Mouse (Mus musculus): ENCODE measurements around the gene Bcdin3d. TPM values are rescaled to one million over a fixed set of nuclear protein-coding genes. Genes with fewer than 3 reads are reported as not detected.

Bcdin3d gene
- polyA plus RNA-seq, 1 experiment from 2014 or later, result 2.9 TPM

DNA sequence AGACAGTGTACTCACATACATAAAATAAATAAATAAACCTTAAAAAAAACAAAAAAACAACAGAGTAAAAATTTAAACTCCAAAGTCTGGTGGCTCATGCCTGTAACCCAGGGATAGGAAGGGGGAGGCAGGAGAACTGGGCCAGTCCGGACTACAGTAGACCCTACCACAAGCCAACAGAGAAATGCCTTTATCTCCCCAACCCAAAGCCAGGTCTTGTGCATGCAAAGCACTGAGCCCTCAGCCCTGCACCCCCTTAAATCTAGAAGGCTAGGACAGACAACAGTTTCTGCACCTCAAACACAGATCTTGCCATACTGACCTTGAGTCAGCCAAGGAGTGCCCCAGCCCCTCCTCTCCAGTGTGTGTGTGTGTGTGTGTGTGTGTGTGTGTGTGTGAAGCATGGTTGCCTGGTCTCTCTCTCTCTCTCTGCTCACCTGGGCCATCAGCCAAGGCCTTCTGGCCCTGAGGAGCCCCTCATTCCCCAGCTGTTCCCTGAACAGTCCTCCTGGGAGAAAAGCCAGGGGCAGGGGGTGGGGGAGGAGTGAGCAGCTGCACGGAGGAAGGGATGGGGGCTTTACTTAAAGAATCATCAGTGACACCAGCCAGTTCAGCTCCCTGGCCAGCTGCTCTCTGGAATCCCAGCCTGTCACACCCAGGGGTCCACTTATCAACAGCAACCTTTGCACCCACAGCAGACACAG lies 34.3 kb downstream of the Bcdin3d start:
- no peaks in the 10 kb centered on the region; the same call in 1 of the 2 replicates for H3K79me2 ChIP-seq (ENCODE audit: inconsistent target)
- no peak overlapping the region for H3K27ac ChIP-seq
- no peak overlapping the region for H3K4me3 ChIP-seq (ENCODE audit: inconsistent target)
- WGBS (ENCODE audit: missing documents), result 100% methylated on average over 2 of the region's 2 CpGs
- no peaks in the 10 kb centered on the region for H3K36me3 ChIP-seq (ENCODE audit: inconsistent target)

DNA sequence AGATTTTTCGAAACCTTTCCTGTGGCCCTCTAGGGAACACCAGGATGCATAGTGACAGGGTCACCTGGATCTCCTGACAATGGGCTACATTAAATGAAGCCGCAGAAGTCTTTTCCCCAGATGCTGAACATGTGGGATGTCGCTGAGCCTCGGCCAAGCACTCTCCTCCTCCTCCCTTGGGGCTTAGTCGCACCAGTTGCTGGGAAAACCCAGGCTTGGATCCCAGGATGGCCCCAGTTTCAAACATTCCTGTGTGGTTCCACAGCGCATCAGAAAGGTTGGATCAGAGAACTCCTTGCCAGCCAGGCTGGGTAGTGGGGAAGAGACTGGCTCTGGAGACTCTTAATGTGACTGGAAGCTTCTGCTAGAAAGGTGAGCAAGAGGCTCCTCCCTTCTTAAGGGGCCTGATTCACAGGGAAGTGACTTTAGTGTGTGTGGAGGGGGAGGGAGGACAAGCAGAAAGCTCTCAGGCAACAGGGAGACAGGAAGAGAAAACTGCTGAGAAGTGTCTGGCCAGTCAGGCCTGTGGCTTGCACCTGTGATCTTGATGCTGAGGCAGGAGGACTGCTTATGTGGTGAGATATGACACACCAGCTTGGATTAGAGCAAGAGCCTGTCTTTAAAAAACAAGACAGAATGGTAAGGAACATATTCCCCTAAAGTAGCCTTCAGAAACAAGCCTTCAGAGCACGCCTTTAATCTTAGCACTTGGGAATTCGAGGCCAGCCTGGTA lies 35.4 kb downstream of the Bcdin3d start:
- Histone ChIP-seq H3K4me3 (ENCODE audit: inconsistent target) (no peak overlapping the region), H3K36me3 (ENCODE audit: inconsistent target) (no peaks in the 10 kb centered on the region), H3K27ac (no peak overlapping the region), H3K79me2 (ENCODE audit: inconsistent target) (no peaks in the 10 kb centered on the region; the same call in 1 of the 2 replicates)
- WGBS (ENCODE audit: missing documents), result 92% methylated on average over 8 of the region's 8 CpGs

DNA sequence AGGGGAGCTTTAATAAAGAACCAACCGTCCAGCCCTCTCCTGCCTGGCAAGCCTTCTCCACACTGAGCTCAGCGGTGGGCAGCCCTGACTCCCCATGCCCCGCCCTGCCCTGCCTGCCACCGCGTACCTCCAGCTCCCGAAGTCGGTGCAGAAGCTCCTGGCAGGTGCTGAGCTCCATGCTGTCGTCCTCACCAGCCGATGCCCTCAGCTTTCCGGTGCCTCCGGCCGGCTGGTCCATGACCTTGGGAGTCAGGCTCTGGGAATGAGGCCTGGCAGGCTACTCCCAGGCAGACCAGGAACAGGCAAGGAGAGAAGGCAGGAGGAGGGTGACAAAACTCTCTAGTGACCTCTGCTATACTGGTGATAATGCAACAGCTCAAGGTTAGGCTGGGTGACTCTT lies 40.6 kb downstream of the Bcdin3d start:
- Histone ChIP-seq H3K36me3 (ENCODE audit: inconsistent target) (no peaks in the 10 kb centered on the region), H3K4me3 (ENCODE audit: inconsistent target) (no peak overlapping the region), H3K79me2 (ENCODE audit: inconsistent target) (no peaks in the 10 kb centered on the region), H3K27ac (no peak overlapping the region)
- WGBS (ENCODE audit: missing documents), result 90% methylated on average over 8 of the region's 12 CpGs

DNA sequence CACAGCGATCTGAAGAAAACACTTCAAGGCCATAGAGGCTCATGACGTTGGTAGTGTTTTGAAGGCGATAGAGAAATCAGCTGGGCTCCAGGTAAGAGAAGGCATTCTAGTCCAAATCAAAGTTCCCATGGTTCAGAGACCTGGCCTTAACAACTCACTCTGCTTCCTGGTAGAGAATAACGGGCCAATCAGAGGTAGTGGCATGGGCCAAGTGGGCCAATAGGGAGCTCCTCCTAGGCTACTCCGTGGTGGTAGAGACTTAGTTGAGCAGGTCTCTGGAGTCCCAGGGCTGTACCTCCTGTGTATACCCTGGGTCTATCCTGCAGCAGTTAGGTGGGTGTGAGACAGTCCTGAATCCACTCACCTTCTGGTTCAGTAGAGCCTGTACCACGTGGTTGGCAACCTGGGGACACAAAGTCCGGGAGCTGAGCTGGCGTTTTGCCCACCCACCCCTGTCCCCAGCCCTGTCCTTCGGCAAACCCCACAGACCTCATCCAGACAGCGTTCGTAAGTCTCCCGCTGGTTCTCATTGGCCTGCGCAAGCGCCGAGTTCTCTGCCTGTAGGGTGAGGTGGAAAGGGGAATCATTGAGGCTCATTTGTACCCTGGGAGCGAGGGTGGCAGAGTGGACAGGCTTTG lies 41.3 kb downstream of the Bcdin3d start:
- Histone ChIP-seq H3K36me3 (ENCODE audit: inconsistent target) (no peaks in the 10 kb centered on the region), H3K79me2 (ENCODE audit: inconsistent target) (no peaks in the 10 kb centered on the region), H3K4me3 (ENCODE audit: inconsistent target) (no peak overlapping the region), H3K27ac (no peak overlapping the region)
- 92% methylated on average over 14 of the region's 16 CpGs for WGBS (ENCODE audit: missing documents)

DNA sequence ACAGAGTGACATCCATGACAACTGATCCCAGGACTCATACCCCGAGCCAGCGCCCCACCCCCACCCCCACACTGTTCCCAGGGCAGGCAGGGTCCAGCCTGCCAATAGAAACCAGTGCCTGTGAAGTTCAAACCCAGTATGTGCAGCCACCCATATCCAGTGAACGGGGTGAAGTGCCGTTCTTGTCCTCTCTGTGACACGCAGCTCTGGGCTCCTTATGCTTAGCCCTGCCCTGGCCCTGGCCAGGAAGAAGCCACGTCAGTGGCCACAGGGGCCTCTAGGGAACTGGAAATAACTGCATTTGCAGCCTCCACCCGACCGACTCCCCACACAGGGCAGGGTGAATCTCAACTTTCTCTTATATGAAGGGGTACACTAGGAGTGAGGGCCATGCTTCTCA lies 42.6 kb downstream of the Bcdin3d start:
- Histone ChIP-seq H3K79me2 (ENCODE audit: inconsistent target) (no peaks in the 10 kb centered on the region), H3K36me3 (ENCODE audit: inconsistent target) (no peaks in the 10 kb centered on the region), H3K27ac (no peak overlapping the region), H3K4me3 (ENCODE audit: inconsistent target) (no peak overlapping the region)
- WGBS (ENCODE audit: missing documents), result 86% methylated on average over 8 of the region's 8 CpGs

DNA sequence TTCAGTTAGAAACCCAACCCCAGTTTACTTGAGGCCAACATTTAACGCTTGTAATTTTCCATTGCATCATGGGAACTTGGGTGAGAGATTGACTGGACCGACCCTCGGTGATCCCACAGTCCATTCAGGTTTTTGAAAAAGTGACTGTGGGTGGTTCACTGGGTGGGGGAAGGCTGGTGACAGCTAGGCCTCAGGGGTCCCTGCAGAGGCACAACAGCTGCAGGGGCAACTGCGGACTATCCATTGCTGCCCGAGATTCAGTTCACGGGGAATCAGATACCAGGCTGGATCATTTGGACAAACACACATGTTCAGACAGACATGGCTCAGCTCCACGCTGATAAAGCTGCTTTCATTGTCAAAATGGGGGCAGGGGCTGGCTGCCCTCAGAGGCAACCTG lies 43.0 kb downstream of the Bcdin3d start:
- Histone ChIP-seq H3K36me3 (ENCODE audit: inconsistent target) (no peaks in the 10 kb centered on the region), H3K79me2 (ENCODE audit: inconsistent target) (no peaks in the 10 kb centered on the region), H3K4me3 (ENCODE audit: inconsistent target) (no peak overlapping the region), H3K27ac (no peak overlapping the region)
- over 99% methylated on average over 7 of the region's 7 CpGs for WGBS (ENCODE audit: missing documents)

GRCm38 (mm10) chr15:99431063-99431462 lies 43.5 kb downstream of the Bcdin3d start:
- Histone ChIP-seq H3K79me2 (ENCODE audit: inconsistent target) (no peaks in the 10 kb centered on the region), H3K36me3 (ENCODE audit: inconsistent target) (no peaks in the 10 kb centered on the region), H3K27ac (no peak overlapping the region), H3K4me3 (ENCODE audit: inconsistent target) (no peak overlapping the region)
- 94% methylated on average over 10 of the region's 10 CpGs for WGBS (ENCODE audit: missing documents)

- WGBS (ENCODE audit: missing documents), result 60% methylated on average over 8 of the region's 8 CpGs
- Histone ChIP-seq H3K27ac (no peak overlapping the region), H3K79me2 (ENCODE audit: inconsistent target) (no peaks in the 10 kb centered on the region), H3K4me3 (ENCODE audit: inconsistent target) (no peak overlapping the region), H3K36me3 (ENCODE audit: inconsistent target) (no peaks in the 10 kb centered on the region)
Observed at GRCm38 (mm10) chr15:99430394-99430793, 44.1 kb downstream of the Bcdin3d start.

DNA sequence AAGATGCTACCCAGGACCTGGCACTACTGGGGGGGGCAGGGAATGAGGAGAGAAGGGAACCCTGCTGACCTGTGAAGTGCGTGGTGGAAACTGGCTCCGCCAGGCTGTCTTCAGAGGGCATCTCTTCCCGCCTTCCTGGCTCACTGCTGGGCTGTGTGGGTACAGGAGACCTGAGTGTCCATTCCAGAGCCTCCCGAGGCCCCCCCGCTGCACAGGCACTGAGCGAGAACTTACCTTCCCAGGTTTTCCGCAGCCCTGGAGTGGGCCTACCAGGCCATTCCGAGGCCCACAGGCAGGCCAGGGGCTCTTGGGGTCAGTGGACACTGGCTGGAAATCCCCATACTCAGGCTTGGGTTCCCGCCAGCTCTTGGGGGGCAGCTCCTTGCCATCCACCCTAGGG lies 50.6 kb downstream of the Bcdin3d start:
- Histone ChIP-seq H3K36me3 (ENCODE audit: inconsistent target) (no peaks in the 10 kb centered on the region), H3K4me3 (ENCODE audit: inconsistent target) (no peak overlapping the region), H3K27ac (peak overlapping the region; percentile 46), H3K79me2 (ENCODE audit: inconsistent target) (no peaks in the 10 kb centered on the region)
- 94% methylated on average over 9 of the region's 9 CpGs for WGBS (ENCODE audit: missing documents)

- no peaks in the 10 kb centered on the region for H3K79me2 ChIP-seq (ENCODE audit: inconsistent target)
- no peak overlapping the region for H3K27ac ChIP-seq
- H3K36me3 ChIP-seq (ENCODE audit: inconsistent target), result no peaks in the 10 kb centered on the region
- WGBS (ENCODE audit: missing documents), result 93% methylated on average over 10 of the region's 10 CpGs
- no peak overlapping the region for H3K4me3 ChIP-seq (ENCODE audit: inconsistent target)
Observed at GRCm38 (mm10) chr15:99423131-99423530, 51.4 kb downstream of the Bcdin3d start.

DNA sequence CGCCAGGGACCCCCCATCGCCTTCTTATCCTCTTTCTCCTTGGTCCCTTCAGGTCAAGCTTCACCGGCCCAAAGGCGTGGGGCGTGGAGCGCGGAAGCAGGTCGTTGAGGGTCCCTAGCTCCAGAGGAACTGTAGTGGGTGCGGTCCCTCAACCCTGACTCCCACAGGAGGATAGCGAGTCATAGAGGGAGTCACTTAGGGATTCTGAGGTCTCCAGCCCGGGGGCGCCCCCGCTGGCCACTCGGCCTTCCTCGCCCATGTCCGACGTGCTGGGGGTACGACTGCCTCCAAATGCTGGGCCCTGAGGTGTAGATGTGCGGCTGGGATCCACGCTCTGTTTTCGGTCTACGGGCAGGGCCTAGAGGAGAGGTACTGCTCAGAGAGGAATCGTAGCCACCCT lies 52.0 kb downstream of the Bcdin3d start:
- WGBS (ENCODE audit: missing documents), result 90% methylated on average over 19 of the region's 23 CpGs
- Histone ChIP-seq H3K4me3 (ENCODE audit: inconsistent target) (no peak overlapping the region), H3K27ac (no peak overlapping the region), H3K79me2 (ENCODE audit: inconsistent target) (no peaks in the 10 kb centered on the region), H3K36me3 (ENCODE audit: inconsistent target) (no peaks in the 10 kb centered on the region)

DNA sequence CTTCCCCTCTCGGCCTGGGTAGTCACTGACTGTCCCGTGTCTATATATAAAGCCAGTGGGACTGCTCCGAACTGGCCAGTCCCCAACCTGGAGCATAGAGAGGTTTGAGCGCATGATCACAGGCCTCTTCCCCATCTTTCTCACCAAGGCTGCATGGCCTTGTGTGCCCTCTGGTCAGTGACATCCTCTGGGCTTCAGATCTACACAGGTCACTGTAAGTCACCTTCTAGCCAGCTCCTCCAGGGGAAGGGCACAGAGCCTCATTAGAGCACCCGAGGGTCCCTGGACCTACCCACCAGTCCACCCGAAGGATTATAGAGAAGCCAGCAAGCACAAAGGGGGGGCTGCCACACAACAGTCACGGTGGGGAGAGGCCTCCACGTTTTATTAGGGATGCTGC lies 52.9 kb downstream of the Bcdin3d start:
- Histone ChIP-seq H3K4me3 (ENCODE audit: inconsistent target) (no peak overlapping the region), H3K79me2 (ENCODE audit: inconsistent target) (no peaks in the 10 kb centered on the region), H3K36me3 (ENCODE audit: inconsistent target) (no peaks in the 10 kb centered on the region), H3K27ac (no peak overlapping the region)
- 84% methylated on average over 8 of the region's 8 CpGs for WGBS (ENCODE audit: missing documents)

- WGBS (ENCODE audit: missing documents), result 53% methylated on average over 9 of the region's 9 CpGs
- H3K4me3 ChIP-seq (ENCODE audit: inconsistent target), result no peak overlapping the region
- H3K36me3 ChIP-seq (ENCODE audit: inconsistent target), result no peaks in the 10 kb centered on the region
- H3K27ac ChIP-seq, result no peak overlapping the region
- H3K79me2 ChIP-seq (ENCODE audit: inconsistent target), result no peaks in the 10 kb centered on the region
Observed at GRCm38 (mm10) chr15:99421152-99421551, 53.4 kb downstream of the Bcdin3d start.

- no peaks in the 10 kb centered on the region for H3K79me2 ChIP-seq (ENCODE audit: inconsistent target)
- WGBS (ENCODE audit: missing documents), result 21% methylated on average over 11 of the region's 12 CpGs
- no peak overlapping the region for H3K4me3 ChIP-seq (ENCODE audit: inconsistent target)
- H3K36me3 ChIP-seq (ENCODE audit: inconsistent target), result no peaks in the 10 kb centered on the region
- no peak overlapping the region for H3K27ac ChIP-seq
Observed at GRCm38 (mm10) chr15:99420521-99421014, 54.0 kb downstream of the Bcdin3d start.

DNA sequence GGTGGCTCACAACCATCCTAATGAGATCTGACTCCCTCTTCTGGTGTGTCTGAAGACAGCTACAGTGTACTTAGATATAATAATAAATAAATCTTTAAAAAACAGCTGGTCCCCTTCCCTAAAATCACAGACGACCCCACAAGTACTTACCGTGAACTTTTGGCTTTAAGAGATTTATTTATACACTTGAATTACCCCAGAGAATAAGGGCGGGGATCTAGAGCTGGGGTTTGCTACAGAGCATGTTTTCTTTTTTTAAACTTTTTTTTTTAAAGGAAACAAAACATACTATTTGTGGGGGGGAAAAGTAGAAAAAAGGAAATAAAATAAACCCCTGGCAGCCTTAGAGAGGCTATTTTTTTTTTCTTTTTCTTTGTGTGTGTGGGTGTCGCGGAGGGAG lies 54.4 kb downstream of the Bcdin3d start:
- no peak overlapping the region for H3K4me3 ChIP-seq (ENCODE audit: inconsistent target)
- no peak overlapping the region for H3K27ac ChIP-seq
- H3K79me2 ChIP-seq (ENCODE audit: inconsistent target), result no peaks in the 10 kb centered on the region
- 38% methylated on average over 3 of the region's 5 CpGs for WGBS (ENCODE audit: missing documents)
- H3K36me3 ChIP-seq (ENCODE audit: inconsistent target), result no peaks in the 10 kb centered on the region
